Mouse (Mus musculus) embryonic fibroblast, embryonic 13.5 days (primary cell): Measurements from ENCODE around the gene Traf4.

ENCODE experiments used
- CTCF ChIP-seq: IDR thresholded peaks from 2 replicates; pipeline ENCODE4 v1.5.1; 2011; ENCODE audit warnings: mild to moderate bottlenecking, control low read depth, low read length, moderate library complexity, borderline replicate concordance; ENCODE audit not compliant: insufficient read depth
- POLR2A ChIP-seq: IDR thresholded peaks from 2 replicates; pipeline ENCODE4 v1.6.1; 2011; ENCODE audit warnings: low read depth, mild to moderate bottlenecking, control low read depth, low read length, moderate library complexity

GRCm38 (mm10) chr11:78138023-78138422 lies 27.4 kb downstream of the Traf4 start:
- TF ChIP-seq CTCF (no peak), POLR2A (no peak)
